Mouse (Mus musculus): ENCODE measurements around the gene Stx18.
A peak's percentile ranks its signal among the peaks of the same experiment; 100 is the strongest.

Gene Stx18

DNA sequence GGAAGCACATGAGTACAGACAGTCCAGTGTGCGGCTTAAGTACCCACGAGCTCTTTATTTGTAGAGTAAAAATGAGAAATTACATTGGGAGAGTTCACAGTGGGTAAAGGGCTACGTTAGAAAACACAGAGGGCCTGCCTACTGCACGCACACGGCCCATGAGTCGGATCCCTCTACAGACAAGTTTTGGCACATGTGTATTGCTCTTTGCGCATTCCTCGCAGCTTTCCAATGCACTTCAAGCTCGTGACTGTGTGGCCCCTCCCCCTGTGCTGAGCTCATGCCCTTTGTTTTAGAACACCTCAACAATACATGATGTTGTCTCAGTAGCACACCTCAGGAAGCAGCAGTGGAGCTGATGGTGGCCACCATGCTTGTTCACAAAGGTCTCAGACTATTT, 98.6 kb downstream of the Stx18 start:
- no peak for DNase-seq (ENCODE audit: low spot score)

DNA sequence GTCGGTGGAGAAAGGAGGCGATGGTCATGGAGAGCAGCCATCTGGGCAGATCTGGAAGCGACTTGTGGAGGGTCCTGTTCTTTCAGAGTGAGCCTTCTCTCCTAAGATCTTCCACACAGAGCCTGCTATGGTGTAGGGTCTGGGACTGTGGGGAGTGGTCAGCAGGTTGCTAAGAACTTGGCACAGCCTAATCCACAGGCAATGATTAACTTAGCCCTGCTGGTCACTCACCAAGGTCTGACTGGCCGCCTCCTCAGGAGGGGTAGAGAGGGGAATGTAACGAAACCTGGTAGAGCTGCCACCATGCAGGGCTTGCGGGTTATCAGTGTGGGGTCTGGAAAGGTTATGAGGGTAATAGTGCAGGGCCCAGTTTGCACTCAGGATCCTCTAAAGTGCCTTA, 102.4 kb downstream of the Stx18 start:
- no peak for DNase-seq (ENCODE audit: low spot score)

DNA sequence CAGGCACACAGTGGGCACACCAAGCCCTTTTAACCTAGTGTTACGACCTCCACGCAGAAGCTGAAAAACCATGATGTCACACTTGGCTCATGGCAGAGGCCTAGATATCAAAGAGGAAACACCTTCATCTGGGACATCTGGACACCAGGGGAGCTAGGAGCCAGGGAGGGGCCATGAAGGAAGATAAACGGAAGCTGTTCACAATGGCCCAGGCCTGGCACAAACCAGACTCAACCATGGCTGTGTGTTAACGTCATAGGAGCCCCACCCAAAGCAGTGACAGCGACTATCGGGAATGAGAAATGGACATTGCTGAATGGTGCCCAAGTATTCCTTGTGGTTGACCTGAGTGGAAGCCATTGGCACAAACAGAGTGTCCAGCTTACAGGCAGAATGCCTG, 108.0 kb downstream of the Stx18 start:
- DNase-seq (ENCODE audit: low spot score) = no peak

DNA sequence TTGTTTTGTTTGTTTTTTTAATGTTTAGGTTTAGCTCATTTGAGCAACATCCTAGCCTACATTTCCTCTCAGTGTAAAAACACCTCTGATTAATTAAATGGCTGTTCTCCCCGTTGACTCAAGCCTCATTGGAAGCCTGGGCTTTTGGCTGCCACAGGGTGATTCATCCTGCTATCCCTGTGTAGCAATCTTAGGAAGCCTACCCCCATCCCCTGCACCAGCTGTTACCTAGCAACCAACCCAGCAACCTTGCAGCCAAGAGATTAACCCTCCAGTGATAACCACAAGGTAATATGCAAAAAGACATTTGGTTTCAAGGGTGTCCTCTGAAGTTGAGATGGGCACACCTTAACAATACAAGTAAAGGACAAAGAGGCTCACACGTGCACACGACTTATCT, 112.7 kb downstream of the Stx18 start:
- no peak for DNase-seq (ENCODE audit: low spot score)

DNA sequence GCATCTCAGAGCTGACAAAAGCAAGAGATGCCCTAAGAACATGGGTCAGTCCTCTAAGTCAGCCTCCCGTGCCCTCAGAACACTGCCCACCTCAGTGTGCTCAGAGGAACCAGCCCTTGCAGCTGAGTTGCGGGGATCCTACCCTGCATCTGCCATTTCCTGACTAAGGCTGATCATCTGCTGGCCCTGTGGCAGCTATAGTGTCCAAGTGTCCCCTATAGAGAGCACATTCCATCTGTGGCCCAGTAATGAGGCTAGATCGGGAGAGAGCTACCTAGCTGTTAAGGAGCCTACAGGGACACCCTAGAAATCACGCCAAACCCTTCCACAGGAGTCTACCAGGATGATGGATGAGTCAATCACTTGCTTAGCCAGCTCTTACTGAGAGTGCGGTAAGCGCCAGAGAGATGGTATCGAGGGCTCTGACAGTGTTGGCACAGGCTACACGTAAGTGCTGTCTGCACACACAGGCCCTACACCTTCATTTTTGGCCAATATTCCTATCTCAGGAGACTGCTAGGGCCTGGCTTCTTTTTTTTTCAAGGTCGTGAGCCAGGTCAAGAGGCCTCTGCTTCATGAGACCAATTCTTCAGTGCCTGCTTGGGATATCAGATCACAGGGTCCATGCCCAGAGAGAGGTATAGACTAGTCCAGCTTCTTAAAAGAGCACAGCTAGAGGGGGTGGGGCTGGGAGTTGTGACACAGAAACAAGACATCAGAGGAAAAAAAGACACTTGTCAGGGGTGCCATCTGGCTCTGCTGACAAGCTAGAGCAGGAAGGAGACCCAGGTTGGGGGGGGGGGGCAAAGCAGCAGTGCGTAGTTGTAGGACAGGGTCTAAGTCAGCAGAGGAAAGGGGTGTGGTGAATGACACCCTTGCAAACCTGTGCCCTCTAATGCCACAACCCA, 113.9 kb downstream of the Stx18 start:
- no peak for DNase-seq (ENCODE audit: low spot score)

DNA sequence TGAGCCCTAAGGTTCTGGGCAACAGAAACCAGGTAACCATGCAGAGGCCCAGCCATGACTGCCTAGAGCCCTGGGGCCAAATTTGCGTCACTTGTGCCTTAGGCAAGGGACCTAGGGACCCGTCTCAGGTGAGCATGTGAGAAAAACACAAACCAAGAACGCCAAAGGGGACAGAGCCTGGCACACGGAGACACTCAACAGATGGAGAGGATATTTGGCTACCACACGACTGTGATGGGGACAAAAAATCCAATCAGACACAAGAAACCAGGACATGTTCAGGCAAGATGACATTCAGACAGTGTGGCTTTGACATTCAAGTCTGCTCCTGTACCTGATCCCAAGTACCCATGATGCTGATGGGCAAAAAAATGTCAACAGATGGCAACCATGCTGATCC, 115.1 kb downstream of the Stx18 start:
- no peak for DNase-seq (ENCODE audit: low spot score)

DNA sequence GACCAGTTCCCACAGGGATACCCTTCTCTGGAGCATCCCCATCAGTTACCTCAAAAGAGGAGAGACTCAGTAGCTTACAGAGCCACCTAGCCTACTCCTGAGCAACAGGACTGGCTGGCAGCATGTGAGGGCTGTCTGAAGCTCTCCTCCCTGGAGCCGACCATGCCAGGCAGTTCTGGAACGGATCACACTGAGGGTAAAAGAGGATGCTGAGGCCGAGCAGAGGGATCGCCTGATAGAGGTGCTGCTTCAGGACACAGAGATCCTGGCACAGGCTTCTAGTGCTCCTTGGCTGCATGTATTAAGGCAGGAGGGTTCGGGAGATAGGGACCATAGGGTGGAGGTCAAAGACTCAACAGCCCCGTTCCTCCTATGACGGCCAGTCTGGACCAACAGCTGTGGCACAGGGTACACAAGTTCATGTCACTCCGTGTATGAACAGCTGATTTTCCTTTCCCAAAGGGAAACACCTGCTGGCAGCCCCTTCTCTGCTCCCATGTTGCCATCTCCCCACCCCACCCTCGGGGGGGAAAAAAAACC, 119.0 kb downstream of the Stx18 start:
- no peak for DNase-seq (ENCODE audit: low spot score)

DNA sequence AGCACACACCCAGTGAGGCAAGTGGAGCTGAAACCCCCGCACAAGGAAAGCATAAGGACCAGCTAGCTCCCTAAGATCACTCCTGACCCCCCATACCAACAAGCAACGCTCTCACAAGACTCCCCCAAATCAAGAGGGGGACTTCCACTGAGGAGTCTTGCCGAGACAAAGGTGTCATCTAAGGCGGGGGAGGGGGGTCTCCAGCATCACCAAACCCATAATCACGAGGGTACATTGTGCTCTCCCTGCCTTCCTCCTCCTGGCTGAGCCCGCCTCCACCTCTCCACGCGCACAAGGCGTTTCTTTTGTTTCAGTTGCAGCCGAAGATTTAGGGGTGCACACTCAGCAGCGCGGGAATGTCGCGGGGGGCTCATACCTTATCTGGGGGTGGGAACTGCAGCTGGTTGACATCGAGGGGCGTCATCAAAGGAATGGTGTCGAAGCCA, 120.0 kb downstream of the Stx18 start:
- no peak for DNase-seq (ENCODE audit: low spot score)

DNA sequence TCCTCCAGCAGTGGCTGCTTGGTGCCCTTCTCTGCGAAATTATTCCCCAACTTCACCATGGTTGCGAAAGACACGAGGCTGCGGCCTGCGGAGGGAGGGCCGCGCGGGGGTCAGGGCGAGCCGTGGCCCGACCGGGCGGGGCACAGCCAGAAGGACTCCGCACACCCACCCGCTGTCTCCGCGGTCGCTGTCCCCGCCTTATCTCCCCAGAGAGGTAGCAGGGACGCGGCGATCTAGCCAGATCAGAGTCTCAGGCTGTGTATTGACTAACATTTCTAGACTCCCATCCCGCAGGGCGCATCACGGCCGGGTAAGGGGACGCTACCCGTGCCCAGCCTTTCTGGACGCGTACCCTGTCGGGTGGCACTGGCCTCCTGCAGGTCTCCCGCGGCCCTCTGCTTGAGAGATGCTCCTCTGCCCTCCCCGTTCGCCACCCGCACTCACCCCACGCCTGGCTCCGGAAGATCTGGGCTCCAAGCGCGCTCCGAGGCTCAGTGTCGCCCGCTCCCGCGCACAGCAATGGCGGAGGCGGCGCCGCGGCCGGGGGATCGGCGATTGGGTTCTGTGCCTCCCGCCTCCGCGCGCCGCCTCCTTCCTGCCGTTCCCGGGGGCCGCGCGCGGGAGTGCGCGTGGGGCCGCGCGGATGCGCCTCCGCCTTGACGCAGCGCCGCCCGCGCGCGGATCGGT, 120.5 kb downstream of the Stx18 start:
- DNase-seq (ENCODE audit: low spot score) = peak; percentile 35

DNA sequence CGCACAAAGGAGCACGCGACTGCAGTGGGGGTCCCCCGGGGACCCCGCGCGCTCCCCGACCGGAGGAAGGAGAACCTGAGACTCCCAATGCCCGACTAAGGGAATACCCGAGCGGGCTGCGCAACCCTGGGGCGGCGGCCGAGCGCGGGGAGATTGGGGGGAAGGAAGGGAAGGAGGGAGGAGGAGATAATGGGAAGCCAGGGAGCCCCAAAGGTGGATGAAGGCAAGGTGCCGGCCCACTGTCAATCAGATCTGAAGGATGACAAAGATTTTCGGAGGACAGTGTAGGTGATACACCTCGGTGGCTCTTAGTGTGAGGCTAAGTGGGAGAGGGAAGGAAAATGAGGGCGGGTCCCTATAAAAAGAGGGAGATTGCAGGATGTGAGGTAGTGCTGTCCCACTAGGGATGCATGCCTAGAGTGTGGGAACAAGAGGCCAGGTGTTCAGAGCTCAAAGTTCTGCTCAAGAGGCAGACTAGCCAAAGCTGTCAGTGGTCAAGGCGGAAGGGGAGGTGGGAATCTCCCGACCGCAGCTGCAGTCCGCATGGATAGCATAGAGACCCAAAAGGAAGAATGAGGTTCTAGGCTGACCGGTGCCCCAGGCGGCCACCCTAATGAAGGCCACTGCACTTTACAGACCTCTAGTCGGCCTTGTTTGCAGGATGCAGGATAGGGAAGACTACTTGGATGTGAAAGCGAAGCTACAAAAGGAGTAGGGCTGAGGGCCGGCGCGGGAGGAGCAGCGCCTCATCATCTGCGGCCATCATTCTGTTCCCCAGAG, 121.3 kb downstream of the Stx18 start, which contains the start of gene Nsg1:
TSS of gene Nsg1 (minus strand) at position 274 of the 780 bp plus-strand sequence.
- no peak for DNase-seq (ENCODE audit: low spot score)

DNA sequence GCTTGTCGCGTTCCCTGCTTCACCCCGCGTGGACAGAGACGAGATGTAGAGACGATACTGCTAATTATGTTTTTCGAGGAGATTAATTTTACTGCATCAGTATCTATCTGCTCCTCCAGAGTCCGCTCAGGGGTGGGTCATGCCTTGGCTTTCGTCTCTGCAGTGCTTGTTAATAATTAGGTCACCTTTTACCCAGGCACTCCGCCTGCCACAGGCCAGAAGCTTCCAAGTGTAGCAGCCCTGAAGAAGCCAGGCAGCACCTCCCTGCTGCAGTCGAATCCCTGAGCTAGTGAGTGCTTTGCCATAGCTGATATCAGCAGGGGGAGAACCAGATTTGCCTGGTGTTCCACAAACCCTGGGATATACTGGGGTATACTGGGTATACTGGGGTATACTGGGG, 130.0 kb downstream of the Stx18 start:
- no peak for DNase-seq (ENCODE audit: low spot score)

DNA sequence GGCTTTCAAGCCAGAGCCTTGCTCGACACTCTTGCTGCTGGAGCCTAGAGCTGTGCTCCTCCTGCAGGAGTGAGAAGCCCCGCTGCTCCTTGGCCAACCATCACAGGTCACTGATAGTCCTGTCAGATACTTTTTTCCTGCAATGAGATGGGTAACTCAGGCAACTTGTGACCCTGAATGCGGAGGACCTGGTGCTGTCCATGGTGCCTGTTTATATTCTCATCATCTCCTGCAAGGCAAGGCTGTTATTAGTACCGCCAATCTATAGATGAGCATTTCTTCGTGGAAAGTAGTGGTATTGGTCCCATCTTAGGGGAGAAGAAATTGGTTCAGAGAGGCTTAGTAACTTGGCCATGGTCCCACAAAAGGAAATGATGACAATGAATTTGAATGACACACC, 135.2 kb downstream of the Stx18 start:
- DNase-seq (ENCODE audit: low spot score) = no peak

DNA sequence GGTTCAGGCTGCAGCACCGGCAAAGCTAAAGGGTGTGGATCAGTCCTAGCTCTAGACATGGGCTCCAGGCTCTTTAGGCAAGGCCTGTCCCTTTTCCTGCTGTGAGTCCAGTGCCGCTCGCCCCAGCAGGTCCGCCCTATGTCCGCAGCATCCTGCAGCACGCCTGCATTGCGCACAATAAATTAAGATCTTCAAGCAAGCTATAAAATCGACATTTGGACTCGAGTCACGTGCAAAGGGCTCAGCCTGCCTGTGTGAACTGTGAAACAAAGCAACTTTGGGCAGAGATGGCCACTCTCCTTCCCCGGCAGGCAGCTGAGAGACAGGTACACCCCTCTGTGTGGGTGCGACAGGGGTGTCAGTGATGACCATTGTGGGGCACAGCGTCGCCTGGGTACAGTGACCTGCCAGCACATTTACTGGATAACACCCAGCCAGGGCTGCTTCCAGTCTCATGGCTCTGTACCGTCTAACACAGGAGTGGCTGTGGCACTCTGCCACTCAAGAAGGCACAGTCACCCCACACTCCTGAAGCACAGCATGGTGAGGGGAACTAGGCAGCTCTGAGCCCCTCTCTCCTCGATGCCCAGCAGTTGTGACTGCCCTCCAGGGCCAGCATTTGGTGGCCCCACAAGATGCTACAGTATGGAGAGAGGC, 135.8 kb downstream of the Stx18 start:
- no peak for DNase-seq (ENCODE audit: low spot score)

DNA sequence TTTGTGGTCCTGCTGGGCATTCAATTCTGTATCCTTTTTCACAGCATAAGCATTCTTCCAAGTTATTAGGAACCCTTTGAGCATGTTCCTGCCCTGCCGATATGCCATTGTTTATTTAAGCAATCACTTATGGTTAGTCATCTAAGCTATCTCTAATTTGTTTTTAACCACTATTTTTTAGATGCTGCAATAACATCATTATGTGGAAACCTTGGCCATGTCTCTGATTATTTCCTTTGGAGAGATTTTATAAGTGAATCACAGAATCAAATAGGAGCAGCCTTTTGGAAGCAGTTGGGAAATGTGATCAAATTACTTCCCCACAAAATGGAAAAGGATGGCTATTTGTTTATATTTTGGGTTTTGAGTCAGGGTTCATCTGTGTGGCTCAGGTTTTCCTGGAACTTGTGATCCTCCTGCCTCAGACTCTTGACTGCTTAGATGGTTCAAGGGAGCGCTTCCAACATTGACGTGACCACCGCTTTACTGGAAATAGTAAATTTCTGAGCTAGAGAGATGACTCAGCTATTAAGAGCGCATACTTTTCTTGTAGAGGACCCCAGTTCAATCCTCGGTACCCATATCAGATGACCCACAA, 146.2 kb downstream of the Stx18 start:
- DNase-seq (ENCODE audit: low spot score) = no peak

DNA sequence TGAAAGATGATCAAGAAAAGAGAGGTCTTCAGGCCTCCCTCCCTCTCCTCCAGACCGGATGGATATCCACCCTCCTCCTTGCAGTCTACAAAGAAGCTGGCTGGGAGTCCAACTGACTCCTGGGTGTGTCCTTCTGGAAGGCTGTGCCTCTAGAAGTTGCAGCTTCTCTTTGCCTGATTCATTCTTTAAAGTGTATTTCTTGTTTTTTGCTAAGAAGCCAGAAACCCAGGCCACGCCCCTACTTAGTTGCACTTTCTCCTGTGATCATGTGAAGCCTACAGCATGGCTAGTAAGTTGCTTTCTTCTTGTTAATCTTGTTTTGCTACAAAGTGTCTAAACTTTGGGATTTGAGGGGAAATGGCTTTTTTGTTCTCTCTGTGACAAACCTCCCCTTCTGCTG, 148.5 kb downstream of the Stx18 start:
- DNase-seq (ENCODE audit: low spot score) = no peak

All from yolk sac, embryonic 10.5 days (tissue).